Mouse (Mus musculus) 3T3-L1 (cell line): ENCODE results near the gene Mpv17.

Experiments used
- DNase-seq: peaks from one replicate; pipeline ENCODE4 v3.0.0-alpha.2; 2015; ENCODE audit warnings: low read depth, low spot score

The Mpv17 gene

GRCm38 (mm10) chr5:31183678-31184077 lies 29.6 kb upstream of the Mpv17 start:
- no peak for DNase-seq

- no peak for DNase-seq
Observed at GRCm38 (mm10) chr5:31181183-31181770, 27.2 kb upstream of the Mpv17 start.

- peak; percentile 97 for DNase-seq
Observed at GRCm38 (mm10) chr5:31179766-31180630, 25.9 kb upstream of the Mpv17 start, which contains the start of the genes Gm29609 and Gtf3c2. TSS of gene Gm29609 (minus strand) at chr5:31179911. TSS of gene Gtf3c2 (minus strand) at chr5:31180144.

GRCm38 (mm10) chr5:31179301-31179765 lies 25.3 kb upstream of the Mpv17 start:
- DNase-seq: peak; percentile 75

- no peak for DNase-seq
Observed at GRCm38 (mm10) chr5:31168630-31169029, 14.6 kb upstream of the Mpv17 start.

- no peak for DNase-seq
Observed at GRCm38 (mm10) chr5:31164878-31165277, 10.8 kb upstream of the Mpv17 start.

GRCm38 (mm10) chr5:31162462-31162861 lies 8.4 kb upstream of the Mpv17 start:
- DNase-seq: no peak

GRCm38 (mm10) chr5:31153516-31154151 lies 417 bp downstream of the Mpv17 start:
- no peak for DNase-seq

- peak; percentile 97 for DNase-seq
Observed at GRCm38 (mm10) chr5:31151746-31152145, 2.3 kb downstream of the Mpv17 start.

GRCm38 (mm10) chr5:31149781-31150180 lies 4.3 kb downstream of the Mpv17 start:
- DNase-seq: peak; percentile 80

- DNase-seq: peak; percentile 52
Observed at GRCm38 (mm10) chr5:31138968-31139425, 15.1 kb downstream of the Mpv17 start.

- no peak for DNase-seq
Observed at GRCm38 (mm10) chr5:31138241-31138967, 15.6 kb downstream of the Mpv17 start, which contains the start of gene Ucn. TSS of gene Ucn (minus strand) at chr5:31138829.

- DNase-seq: no peak
Observed at GRCm38 (mm10) chr5:31137658-31138057, 16.4 kb downstream of the Mpv17 start.

- DNase-seq: no peak
Observed at GRCm38 (mm10) chr5:31136730-31137424, 17.2 kb downstream of the Mpv17 start.

GRCm38 (mm10) chr5:31126050-31126449 lies 28.0 kb downstream of the Mpv17 start:
- DNase-seq: no peak

GRCm38 (mm10) chr5:31123481-31123880 lies 30.6 kb downstream of the Mpv17 start:
- no peak for DNase-seq

- DNase-seq: no peak
Observed at GRCm38 (mm10) chr5:31121111-31121510, 32.9 kb downstream of the Mpv17 start.

GRCm38 (mm10) chr5:31116912-31117311 lies 37.1 kb downstream of the Mpv17 start:
- no peak for DNase-seq

GRCm38 (mm10) chr5:31116354-31116753 lies 37.7 kb downstream of the Mpv17 start, which contains the start of gene Trim54:
TSS of gene Trim54 (plus strand) at chr5:31116712.
- no peak for DNase-seq

- peak; percentile 61 for DNase-seq
Observed at GRCm38 (mm10) chr5:31110781-31111180, 43.3 kb downstream of the Mpv17 start.
